Comparison of ENCODE assay signal across 7 mouse cellular contexts in genomic region chr2:126875871-126876796, GRCm38 (mm10). TPM values are rescaled to one million over a fixed set of nuclear protein-coding genes. Genes with fewer than 3 reads are reported as not detected.
DNase-seq lines count a peak whose midpoint lies in the region; ATAC-seq lines count a peak whose summit lies in the region.

TSS of gene Trpm7 (minus strand) at chr2:126876230.

- peak; percentile 99 for ATAC-seq in intestine, embryonic 15.5 days

- under 1% methylated on average over 80 of the region's 81 CpGs for WGBS in intestine, embryonic 15.5 days
- WGBS in midbrain, embryonic 10.5 days: under 1% methylated on average over 81 of the region's 81 CpGs

- H3K36me3 ChIP-seq in intestine, embryonic 15.5 days: no peaks in the 10 kb centered on the region
- no peaks in the 10 kb centered on the region for H3K36me3 ChIP-seq in midbrain, embryonic 10.5 days

- H3K27me3 ChIP-seq in intestine, embryonic 15.5 days (replicated peaks): no peaks in the 10 kb centered on the region
- no peaks in the 10 kb centered on the region for H3K27me3 ChIP-seq in midbrain, embryonic 10.5 days (ENCODE audit: low read depth, poor library complexity, severe bottlenecking)

- no peaks in the 10 kb centered on the region for H3K9me3 ChIP-seq in intestine, embryonic 15.5 days
- no peaks in the 10 kb centered on the region for H3K9me3 ChIP-seq in midbrain, embryonic 10.5 days (replicated peaks)

- peak within 1 kb of the TSS; percentile 63 for H3K4me3 ChIP-seq in intestine, embryonic 15.5 days (replicated peaks)
- H3K4me3 ChIP-seq in midbrain, embryonic 10.5 days: peak within 1 kb of the TSS; percentile 95

- H3K4me2 ChIP-seq in intestine, embryonic 15.5 days (replicated peaks): peak within 1 kb of the TSS; percentile 63

- peak within 1 kb of the TSS; percentile 86 for H3K9ac ChIP-seq in intestine, embryonic 15.5 days

- peak within 1 kb of the TSS; percentile 96 for H3K27ac ChIP-seq in intestine, embryonic 15.5 days
- H3K27ac ChIP-seq in midbrain, embryonic 10.5 days (replicated peaks): peak within 1 kb of the TSS; percentile 95

- 0 out of 2 replicates have a peak, but pooled peaks cover 3% of the 10 kb centered on the region for H3K4me1 ChIP-seq in intestine, embryonic 15.5 days (replicated peaks)
- peaks cover 22% of the 10 kb centered on the region for H3K4me1 ChIP-seq in midbrain, embryonic 10.5 days

- peak; percentile 96 for DNase-seq in adrenal gland, adult 2 months
- DNase-seq in embryo, embryonic 11.5 days (ENCODE audit: low read depth, low spot score): peak; percentile 88
- DNase-seq in gastrocnemius, postnatal 36 days: peak; percentile 87 to 89
- DNase-seq in left cerebral cortex, postnatal 25 days (ENCODE audit: low spot score in 2 of 2): peak; percentile 95 to 96
- DNase-seq in midbrain, embryonic 10.5 days (ENCODE audit: low spot score): peak; percentile 91
- peak; percentile 86 for DNase-seq in right cerebral cortex, postnatal 4 days

- intact Hi-C loops in gastrocnemius, postnatal 36 days (cut with DNase I): loop anchor here (2.0 kb wide), 1 partner anchor 57 kb away; the partner anchor contains the start of gene Sppl2a
- intact Hi-C loops in left cerebral cortex, postnatal 25 days (cut with DNase I): loop anchor here (2.0 kb wide), 1 partner anchor 57 kb away; the partner anchor contains the start of gene Sppl2a

RNA-seq across cellular contexts. Expression of gene Trpm7, which starts in this region (rescaled TPM):
- total RNA-seq in adrenal gland, adult 2 months (2021): 10 to 100 TPM; 35.8 to 41.1 TPM
- polyA plus RNA-seq in adrenal gland, adult 2 months (2012; rRNA removed): 1.2 and 1.5 TPM in 2 replicates
- total RNA-seq in gastrocnemius, postnatal 36 days (2021): 10 to 100 TPM; 21.7 to 30.7 TPM
- 43.2 and 46.3 TPM in 2 replicates for polyA plus RNA-seq in intestine, embryonic 15.5 days (2015; fragmentation: Nextera tagmentation; extraction: Ambion mirVana)
- 10 to 100 TPM; 36.4 to 43.1 TPM for total RNA-seq in left cerebral cortex, postnatal 25 days (2021)
- polyA plus RNA-seq in midbrain, embryonic 10.5 days (2016; fragmentation: Nextera tagmentation; extraction: Ambion mirVana): 39.7 and 40.7 TPM in 2 replicates

Comparison
In these comparisons a context has a peak if more than half of its experiments do, and no peak if none do; other contexts are left out.
1. Peak in every context shown above with its lines: DNase-seq, ATAC-seq, H3K4me3 ChIP-seq and H3K27ac ChIP-seq.
2. RNA of gene Trpm7 (polyA plus RNA-seq): 43.2 to 46.3 TPM in intestine, embryonic 15.5 days and 39.7 to 40.7 TPM in midbrain, embryonic 10.5 days; 1.2 to 1.5 TPM in adrenal gland, adult 2 months; every median in the first group is over 10 times any median in the second.